Mouse (Mus musculus): ENCODE data around the gene Capn2.

GRCm38 (mm10) chr1:182518811-182519210 is 1.4 kb upstream of the Capn2 start:
- TF ChIP-seq MAZ (IDR thresholded peaks at IDR 0.05; ENCODE audit: low read depth, low read length) (no peak), CTCF (IDR thresholded peaks at IDR 0.05 in 2 of 3, conservative IDR thresholded peaks at IDR 0.05 in 1 of 3; ENCODE audit: control insufficient read depth in 1 of 3, insufficient read depth in 1 of 3, low read depth in 2 of 3, low read length in 3 of 3, poor library complexity in 1 of 3, severe bottlenecking in 1 of 3) (no peak), TCF12 (IDR thresholded peaks at IDR 0.05; ENCODE audit: low read depth, low read length) (no peak)

Measured in MEL (cell line).